Mouse (Mus musculus): Measurements from ENCODE around the gene Ibtk.
A peak's percentile ranks its signal among the peaks of the same experiment; 100 is the strongest.
"Not testable (repeated sequence)": the region's sequence is repeated elsewhere in the genome, so short reads cannot be mapped to it uniquely, and the experiment has no call there.

Ibtk gene

DNA sequence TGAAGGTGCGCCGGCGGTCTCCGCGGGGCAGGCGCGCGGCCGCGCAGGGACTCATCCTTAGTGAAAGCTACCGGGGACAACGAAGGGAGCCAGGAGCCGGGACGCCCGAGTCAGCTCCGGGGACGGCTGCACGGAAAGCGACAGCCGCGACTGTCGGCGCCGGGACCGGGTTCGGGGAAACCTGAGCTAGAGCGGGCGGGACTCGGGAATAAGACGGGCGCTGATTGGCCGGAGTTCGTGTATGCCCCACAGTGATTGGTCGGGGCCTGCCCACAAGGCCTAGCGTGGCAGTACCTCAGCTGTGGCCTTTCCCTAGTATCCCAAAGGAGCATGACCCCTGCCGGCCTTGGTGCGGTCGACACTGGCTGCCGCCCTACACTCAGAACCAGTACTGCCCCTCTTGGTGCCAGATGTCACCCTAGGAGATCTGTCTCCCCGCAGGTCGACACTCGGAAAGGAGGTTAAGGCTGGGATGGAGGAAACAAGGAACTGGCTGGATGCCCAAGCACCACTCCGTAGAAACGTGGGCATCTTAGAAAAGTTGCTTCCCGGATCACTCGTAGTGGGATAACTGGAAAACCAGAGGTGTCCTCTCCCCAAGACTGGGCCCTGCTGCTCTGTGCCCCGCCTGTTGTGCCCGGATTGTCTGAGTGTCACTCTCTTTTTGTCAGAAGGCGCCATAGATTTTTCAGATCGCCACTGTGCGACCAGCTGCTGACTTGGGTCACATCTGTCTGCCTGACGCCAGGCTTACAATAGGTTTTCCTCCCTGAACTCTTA lies at the start of gene Ibtk:
TSS of gene Ibtk (minus strand) at position 193 of the 780 bp plus-strand sequence.
- DNase-seq (ENCODE audit: low spot score in 2 of 2) = peak; percentile 98 to 99

DNA sequence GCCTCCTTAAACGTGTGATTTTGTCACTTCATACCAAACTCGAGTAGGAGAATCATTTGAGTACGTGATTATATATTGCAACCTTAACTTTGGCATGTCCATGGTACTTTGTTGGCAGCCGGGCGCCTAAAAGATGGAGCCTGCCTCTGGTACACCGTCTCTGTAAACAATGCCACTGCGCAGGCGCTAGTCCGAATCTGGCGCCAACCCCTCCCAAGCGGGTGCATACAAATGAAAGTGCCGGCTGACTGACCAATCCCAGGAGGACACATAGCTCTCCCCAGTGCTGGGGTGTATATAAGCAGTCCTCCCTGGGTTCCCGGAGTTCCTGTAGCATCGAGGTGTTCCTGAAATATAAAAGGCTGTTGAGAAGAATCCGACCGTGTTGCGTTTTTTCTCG lies 42.4 kb upstream of the Ibtk start:
- not testable (repeated sequence) for DNase-seq (ENCODE audit: low spot score in 2 of 2)

DNA sequence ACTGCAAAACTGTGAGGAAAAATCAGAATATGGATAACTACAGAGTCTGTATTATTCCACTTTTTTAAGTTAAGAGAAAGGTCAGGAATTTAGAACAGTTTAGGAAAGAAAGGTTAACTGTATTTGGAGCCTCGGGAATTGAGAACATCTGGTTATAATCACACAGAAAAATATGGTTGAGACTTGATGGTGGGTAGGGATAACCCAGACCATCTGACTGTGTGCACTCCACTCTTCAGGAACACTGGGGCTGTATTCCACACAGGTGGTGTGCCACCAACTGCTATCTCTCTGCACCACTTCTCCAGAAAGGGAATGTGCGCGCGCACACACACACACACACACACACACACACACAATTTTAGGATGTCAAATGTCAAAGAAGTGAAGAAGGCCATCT lies 31.1 kb upstream of the Ibtk start:
- DNase-seq (ENCODE audit: low spot score in 2 of 2) = no peak

DNA sequence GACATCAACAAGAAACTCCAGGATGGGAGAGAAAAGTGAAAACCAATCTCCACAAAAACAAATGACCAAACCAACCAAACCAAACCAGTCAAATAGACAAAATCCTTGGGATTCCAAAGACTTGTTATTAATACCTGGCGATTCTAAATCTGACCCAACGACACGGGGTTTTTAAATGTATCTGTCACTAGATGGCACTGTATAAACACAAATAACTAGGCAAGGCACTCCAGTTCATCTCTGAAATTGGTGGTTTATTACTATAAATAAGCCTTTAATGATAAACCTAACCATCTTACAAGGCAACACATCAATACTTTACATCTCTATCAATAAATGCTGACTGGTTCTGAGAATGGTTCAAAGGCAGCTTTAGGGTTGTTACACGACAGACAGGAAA lies 30.3 kb upstream of the Ibtk start:
- DNase-seq (ENCODE audit: low spot score in 2 of 2) = no peak

DNA sequence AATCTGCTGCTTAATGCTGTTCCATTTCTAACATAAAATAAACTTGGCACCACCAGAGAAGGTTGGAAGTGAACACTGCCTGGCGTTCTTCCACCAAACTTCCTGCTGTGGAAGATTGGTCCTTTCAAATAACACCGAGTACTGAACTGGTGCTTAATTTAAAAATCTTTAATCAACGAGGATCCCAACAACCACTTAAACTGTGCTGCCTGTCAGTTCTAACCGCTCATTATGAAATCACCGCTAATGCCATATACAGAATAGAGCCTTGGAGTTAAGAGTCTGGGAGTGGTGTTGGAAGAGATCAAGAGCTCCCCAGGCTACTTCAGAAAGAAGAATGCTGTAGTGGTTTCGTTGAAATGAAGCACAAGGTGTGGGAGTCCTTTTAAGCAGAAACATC lies 28.4 kb upstream of the Ibtk start:
- no peak for DNase-seq (ENCODE audit: low spot score in 2 of 2)

DNA sequence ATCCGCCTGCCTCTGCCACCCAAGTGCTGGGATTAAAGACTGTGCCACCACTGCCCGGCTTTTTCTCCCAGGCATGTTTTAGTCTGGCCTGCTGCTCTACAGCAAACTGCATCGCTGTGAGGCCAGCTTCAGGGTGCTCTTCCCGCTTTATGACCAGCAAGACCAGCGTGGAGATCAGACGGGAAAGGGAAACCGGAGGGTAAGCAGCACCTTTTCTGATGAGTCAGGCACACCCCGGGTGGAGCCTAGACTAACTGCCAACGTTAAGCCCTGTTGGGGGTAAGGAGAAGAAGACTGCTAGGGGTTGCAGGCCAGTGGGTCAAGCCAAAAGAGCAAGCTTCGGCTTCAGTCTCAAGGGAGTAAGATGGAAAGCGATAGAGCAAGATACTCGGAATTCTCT lies 23.1 kb upstream of the Ibtk start:
- no peak for DNase-seq (ENCODE audit: low spot score in 2 of 2)

DNA sequence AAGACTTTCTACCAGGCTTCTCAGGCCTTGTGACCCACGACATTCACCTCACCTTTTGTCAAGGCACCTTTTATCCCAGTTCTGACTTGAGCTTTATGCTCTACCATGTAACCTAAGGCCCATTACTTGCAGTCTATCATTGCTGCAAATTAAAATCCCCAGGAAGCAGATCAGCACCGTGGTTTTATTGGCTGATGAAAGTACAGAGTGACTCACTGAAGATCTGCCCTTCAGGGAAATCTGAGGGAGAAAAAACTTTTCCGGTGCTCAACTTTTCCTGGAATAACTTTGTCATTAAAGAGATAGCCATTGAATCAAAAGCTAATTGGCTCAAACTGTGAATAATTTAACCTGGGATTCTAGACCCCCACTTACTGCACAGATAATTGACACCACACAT lies 22.3 kb upstream of the Ibtk start:
- no peak for DNase-seq (ENCODE audit: low spot score in 2 of 2)

DNA sequence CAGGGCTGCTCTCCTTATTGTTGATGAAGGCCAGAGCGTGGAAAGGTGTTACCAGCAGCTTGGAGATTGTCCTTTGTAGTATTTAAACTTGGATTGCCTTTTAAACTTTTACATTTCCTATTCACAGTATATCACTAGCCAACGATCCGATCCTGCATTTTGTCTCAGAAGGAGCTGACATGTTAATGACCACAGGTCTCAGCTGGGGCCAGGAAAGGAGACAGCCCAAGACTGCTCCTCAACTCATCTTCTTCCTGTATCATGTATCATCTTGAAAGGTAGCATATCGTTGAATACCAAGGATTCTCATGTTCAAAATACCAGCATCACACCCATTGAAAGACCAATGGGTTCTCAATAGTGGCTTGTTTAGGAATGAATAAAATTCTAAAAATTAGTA lies 21.2 kb upstream of the Ibtk start:
- DNase-seq (ENCODE audit: low spot score in 2 of 2) = no peak

DNA sequence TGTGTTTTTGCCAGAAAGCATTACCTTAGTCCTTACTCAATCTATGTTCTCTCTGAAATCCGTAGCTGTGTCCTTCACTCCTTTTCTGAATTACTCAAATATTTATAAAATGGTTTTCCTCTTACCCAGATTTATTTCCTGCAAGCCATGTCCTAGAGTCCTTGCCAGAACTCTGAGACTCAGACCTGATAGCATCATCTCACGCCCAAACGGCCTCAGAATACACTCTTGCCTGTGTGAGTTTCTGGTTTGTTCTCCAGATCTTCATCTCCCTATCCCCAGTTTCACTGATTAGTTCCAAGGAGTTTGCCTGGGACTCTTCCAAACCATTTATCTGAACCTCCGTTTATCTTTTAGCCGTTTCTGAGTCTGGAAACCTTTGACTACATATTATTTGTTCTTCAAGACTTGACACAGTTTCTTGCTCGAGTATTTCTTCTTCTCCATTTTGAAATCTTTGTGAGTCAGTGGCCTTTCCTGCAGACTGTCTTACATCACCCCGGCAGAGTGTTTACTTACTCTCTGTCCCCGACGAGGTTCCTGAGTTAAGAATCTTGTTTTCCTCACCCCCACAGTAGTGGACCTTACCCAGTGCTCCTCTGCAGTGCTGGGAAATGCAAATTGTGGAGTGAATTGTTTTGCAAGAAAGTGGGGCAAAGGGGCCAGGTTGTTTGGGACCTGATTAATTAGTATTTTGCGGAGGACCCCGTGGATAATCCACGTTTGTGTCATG lies 20.1 kb upstream of the Ibtk start:
- DNase-seq (ENCODE audit: low spot score in 2 of 2) = no peak

DNA sequence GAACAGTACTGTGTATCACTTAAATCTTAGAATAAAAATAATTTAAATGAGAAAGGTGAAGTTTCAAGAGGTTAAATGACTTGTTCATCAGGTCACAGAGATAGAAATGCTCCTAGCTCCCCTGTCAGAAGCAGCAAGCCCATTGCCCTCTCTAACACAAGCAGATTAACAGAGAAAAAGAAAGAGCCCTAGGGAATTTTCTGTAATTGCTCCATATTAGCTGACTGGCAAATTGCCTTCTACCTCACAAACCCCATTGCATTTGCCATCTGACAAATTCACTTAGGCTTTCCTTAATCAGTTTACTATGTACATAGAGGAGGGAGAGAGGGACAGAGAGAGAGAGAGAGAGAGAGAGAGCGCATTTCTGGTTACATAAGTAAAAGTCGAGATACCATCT lies 18.1 kb upstream of the Ibtk start:
- no peak for DNase-seq (ENCODE audit: low spot score in 2 of 2)

DNA sequence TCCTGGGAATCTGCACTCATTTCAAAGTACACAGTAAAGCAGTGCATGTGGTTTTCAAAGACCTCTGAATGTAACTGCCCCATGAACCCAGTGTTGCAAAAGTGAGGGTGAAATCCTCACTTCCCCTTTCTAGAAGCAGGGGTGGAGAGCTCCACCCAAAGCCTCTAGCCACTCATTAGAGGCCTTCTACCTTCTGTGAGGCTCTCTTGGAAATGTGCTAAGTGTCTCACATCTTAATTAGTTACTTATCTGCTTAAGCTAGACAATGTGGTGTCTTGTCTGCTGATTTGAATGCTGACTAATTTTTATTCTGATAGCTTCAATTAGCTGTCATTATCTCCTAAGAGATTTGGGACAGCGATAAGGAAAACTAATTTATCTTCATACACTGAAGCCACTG lies 13.3 kb upstream of the Ibtk start:
- DNase-seq (ENCODE audit: low spot score in 2 of 2) = no peak

DNA sequence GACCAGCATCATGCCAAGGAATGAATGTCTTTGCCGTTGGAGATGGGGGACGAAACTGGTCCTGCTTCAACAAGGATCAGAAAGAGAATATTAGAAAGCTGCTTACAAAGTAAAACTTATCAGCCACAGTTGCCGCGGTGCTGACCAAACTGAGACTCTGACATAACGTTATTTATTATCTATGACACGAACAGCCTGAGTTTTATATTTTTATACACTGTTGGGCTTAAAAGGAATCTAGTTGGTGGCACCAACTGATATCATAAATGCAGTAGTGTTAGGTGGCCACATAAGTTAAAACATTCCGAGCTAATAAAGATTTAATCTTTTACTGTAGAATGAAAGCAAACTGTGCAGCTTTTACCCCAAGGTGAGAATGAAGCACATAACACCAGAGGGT lies 1.7 kb upstream of the Ibtk start:
- DNase-seq (ENCODE audit: low spot score in 2 of 2) = no peak

DNA sequence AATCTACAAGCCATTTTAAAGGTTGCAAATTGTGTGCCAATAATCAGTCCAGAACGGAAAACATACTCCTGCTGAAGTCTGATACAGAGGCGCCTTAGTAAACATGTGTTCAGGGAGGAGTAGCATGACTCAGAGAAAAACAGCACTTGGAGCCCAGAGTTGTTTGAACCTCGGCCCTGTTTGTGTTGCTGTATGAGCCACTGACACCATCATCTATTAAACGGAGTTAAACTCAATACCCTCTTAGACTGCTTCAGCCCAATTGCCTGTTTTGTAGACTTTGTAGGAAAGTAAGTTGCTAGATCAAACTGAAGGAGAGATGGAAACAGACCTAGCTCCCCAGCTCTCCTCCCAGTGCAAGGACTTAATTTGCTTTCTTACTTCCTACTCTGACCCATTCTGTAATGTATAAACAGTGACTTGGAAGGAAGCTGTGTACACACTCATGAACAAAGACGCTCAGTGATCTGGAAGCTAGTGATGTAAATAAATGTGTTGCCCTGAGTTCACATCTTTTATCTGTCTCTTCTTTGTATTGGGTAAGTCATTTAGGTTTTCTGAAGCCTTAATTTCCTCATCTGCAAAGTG lies 882 bp upstream of the Ibtk start:
- peak in 1 of 2 experiments; percentile 51 for DNase-seq (ENCODE audit: low spot score in 2 of 2)

DNA sequence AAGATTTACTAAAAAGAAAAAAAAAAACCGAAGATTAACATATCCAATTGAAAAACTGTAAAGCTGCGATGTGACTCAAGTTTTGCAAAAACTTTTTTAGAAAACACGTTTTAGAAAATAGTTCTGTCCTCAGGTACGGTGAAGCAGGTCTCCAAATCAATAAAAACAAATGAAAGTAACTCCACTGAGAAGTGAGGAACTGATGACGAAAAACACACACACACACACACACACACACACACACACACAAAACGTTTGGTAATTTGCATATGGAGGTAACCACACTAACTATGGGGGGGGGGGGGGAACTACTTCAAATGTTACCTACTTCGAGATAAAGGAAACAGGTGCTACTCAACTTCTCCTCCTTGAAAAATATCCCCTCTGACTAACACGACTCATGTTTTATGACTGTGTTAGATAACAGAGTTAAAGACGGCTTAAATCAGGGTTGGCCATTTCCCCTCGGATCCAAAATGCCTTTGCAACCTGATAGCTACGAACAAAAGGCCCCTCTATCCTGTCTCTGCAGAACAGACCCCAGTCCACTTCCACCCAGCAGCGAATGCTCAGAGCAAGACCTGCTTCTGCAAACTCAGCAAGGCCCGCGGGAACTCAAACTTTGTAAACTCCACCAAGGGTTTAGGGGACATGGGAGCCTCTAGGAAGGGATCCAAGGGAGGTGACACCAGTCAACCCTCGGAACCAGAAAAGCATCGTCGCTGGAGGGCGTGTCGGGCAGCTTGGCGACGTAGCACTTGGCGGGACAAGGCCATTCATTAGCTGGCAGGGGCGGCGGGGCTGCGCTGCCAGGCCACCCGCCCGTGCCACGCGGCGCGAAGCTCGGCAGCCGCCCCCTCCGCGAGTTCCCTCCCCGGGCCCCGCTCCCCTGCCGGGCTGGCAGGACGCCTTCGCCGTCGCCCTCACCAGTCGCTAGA lies 661 bp downstream of the Ibtk start:
- DNase-seq (ENCODE audit: low spot score in 2 of 2) = peak; percentile 85 to 86

DNA sequence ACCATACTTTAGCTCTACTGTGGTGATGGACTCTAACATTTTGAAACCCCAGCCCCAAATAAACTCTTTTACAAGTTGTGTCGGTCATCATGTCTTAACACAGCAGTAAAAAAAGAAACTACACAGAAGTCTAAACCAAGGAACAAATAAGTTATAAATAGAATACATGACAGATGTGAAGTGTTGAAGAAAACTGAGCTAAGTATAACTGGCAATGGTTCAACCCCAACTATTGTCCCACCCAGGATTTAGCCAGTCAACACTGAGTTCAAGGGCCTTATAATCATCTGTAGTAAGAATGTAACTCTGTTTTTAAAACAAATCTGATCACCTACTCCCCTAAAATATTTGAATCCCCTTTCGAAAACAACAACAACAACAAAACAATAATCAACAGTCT lies 3.6 kb downstream of the Ibtk start:
- DNase-seq (ENCODE audit: low spot score in 2 of 2) = peak in 1 of 2 experiments; percentile 12

DNA sequence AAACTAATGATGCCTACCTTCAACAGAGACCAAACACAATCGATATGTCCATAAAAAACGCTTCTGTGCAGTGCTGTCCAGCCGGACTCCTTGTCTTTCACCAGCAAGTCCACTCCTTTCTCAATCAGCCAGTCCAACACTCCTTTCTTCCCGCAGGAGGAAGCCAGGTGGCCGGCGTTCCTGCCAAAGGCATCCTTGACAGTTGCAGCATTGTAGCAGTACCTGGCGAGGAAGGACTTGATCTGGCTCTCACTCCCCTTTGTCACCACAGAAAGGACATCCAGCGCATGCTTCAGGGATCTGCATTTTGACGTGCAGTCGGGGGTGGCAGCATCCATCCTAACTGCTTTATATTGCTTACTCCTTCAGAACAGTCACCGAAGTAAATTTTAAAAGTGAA lies 5.8 kb downstream of the Ibtk start:
- no peak for DNase-seq (ENCODE audit: low spot score in 2 of 2)

DNA sequence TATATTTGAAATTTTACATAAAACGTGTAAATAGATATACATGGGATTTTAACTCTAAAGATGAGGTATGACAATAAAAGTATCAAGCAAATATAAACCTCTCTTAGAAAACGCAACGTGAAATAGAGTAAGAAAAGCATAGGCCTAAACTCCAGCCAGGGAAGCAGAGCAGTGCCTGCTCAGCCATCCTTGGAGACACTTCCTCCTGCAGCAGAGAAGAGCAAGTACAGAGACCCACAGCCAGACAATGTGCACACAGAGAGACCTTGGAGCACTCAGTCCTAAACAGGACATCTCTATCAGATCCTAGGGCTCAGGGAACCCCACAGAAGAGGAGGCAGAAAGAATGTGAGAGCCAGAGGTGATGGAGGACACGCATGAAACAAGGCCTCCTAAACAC lies 7.0 kb downstream of the Ibtk start:
- DNase-seq (ENCODE audit: low spot score in 2 of 2) = no peak

DNA sequence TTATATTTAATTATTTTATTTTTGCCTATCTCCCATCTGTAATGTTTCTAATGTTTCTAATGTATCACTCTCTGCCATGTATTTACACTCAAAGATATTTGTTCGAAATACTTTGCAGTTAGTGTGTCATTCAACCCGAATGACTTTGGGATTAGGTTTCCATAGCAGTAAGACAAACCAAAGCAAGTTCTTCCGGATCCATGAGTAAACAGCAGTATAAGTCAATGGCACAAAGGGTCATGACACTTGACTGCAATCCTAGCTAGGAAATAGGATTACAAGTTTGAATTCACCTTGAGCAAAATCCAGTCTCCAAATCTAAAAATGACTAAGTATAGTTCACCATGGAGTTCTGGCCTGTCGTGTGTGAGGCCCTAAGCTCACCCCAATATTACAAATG lies 9.9 kb downstream of the Ibtk start:
- no peak for DNase-seq (ENCODE audit: low spot score in 2 of 2)

DNA sequence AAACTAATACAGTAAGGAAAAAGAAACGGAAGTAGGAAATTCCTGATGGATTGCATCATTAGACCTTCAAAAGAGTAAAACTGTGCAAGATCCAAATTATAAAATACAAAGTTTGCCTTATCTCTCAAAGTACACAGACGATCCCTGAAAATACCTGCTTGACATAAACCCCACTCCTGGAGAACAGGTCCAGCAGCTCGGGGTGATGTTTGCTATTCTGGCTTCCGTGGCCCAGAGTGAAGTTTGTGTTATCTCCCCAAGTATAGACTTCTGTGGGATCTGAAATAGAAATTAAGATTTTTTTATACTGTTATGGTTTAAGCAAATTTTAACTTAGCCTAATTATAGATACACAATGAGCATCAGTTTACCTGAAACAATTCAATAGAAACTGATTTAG lies 14.3 kb downstream of the Ibtk start:
- DNase-seq (ENCODE audit: low spot score in 2 of 2) = no peak

DNA sequence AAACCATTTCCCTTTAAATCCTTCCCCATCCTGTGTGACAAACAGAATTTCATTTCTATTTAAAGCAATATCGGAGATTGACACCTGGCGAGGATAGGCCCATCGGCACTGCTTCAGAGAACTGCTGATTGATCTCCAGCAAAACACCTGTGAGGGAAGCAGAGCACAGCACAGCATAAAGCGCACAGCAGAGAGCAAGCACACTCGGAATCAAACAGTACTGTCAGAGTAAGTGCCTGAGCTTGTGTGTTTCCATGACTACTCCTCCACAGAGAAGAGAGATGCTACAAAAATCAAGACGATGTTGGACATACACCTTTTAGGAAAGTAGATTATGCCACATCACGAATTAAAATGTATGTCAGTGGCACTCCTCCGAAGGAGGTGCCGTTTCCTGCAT lies 25.1 kb downstream of the Ibtk start:
- DNase-seq (ENCODE audit: low spot score in 2 of 2) = no peak

DNA sequence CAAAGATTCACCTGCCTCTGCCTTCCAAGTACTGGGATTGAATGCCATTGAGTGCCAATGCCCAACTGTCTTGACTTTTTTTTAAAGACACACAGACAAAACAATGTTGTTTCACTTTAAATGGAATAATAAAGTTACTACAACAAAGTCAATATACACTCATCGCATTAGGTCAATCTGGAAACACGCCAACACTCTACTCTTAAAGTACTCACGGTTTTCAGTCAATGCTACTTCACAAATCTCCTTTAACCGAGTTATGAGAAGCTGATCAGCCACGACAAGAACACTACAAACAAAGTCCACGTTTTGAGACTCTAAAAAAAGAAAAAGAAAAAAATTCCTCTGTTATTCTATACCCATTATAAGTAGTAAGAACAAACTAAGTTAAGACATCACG lies 31.8 kb downstream of the Ibtk start:
- no peak for DNase-seq (ENCODE audit: low spot score in 2 of 2)

DNA sequence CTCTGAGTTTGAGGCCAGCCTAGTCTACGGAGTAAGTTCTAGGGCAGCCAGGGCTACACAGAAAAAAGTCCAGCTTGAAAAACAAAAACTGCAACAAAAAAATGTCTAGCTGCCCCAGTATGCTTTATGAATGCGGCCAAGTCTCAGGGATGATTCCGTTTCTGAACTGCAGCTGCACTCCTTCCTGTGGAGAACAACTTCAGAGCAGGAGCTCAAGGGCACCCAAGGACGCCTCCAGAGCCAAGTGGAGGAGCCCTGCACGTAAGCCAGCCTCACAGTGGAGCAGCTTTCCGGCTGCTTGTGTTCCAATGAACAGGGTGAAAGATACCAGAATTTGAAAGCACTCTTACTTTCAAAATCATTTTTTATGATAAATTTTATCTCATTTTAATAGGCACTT lies 41.8 kb downstream of the Ibtk start:
- peak in 1 of 2 experiments; percentile 10 for DNase-seq (ENCODE audit: low spot score in 2 of 2)

All from heart, adult 9 months (tissue).